Mouse (Mus musculus) c-Kit-positive CD71-negative TER-119-negative erythroid progenitor cells, embryonic 14.5 days (primary cell): ENCODE measurements around the gene Chml.

Experiments
- DNase-seq: peaks from one replicate; pipeline ENCODE4 v3.0.0-alpha.2; 2013; ENCODE audit warnings: low read depth

Gene Chml

DNA sequence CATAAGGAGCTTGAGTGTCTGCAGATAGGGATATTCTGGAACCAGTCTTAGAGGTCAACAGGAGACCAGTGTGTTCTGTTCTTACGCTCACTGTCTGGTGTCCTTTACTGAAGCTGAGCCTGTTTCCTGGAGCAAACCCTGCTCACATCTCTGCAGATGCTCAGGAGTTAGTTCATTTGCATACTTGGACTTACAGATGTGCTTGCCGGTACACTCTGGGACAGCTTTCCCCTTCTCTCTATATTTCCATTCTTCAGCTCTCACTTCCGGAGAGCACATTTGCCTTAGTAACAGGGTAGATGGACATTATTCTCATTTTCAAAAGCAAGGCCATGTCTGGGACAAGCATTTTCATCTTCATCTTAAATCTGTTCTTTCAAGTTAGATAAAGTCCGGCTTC, 44.1 kb downstream of the Chml start:
- no peak for DNase-seq

DNA sequence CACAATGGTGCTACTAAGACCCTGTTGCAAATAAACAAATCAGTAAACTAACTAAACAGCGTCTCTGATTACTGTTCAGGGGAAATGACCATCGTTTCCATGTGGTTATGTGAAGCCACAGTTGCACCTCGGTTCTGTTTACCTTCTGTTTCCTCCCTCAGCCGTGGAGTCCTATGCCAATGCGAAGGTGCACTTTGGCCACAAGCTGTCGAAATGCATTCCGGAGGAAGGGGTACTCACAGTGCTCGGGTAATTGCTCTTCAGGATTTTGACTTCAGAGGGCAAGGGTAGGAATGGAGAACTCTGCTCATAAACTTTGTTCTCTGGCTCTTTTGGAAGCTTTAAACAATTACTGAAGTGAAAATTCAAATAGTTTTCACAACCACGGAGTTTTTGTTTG, 45.7 kb downstream of the Chml start:
- DNase-seq, result no peak

DNA sequence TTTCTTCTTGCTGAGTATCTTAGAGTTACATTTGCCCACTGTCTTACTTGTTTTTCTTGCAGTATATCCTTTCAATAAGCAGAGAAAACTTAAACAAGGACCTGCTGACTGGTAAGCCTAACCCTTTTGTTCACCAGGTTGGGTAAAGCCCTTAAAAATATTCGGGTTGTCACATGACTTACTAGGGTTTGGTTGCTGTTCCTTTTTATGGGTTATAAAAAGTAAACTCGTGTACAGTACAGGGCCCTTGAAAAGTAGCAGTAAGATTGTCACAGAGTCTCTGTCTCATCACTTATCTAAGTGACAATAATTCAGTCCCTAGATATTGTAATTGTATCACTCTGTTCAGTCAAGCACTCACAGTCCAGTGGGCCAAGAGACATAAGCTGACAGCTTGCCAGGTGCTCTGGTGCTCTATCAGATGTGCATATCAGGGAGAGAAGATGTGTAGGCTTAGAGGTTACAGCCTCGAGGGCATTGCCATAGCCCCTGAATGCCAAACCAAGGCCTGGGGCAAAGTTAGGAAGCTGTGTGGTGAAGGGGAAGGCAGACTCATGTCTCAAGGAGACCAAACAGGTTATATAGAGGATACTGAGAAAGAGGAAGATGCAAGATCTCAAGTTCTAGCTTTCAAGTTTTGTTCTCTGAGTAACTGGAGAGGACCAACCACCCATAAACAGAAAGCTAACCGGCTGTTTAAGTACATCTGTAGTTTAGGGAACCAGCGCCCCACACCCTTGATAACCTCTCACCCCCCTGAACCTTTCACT, 49.0 kb downstream of the Chml start:
- DNase-seq, result no peak

DNA sequence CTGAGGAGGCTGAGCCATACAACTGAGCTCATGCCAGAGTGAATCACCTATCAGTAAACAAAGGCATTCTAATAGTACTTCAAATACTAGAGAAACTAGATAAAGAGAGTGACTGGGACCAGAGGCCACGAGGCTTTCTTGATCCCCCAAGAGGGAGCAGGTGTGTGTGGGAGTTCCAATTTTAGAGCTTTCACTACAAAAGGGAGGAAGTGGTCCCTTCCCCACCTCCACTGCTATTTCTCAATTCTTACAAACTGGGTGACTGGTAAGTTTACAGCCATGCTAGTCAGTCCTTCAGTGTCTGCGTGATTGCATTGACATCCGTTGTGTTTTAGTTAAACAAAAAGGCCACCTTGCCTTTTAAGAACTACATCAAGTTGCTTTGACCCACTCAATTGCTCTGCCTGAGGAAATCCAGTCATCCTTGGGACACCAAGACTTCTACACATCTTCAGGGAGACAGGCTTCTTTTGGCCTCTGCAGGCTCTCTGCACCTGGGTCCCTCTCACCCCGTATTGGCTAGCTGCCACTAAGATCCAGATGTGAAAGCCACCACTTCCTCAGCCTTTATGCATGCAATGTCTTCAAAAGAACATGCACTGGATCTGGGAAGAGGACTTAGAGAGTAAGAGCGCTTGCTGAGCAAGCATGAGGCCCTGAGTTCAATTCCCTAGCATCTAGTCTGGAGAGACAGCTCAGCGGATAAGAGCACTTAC, 52.1 kb downstream of the Chml start:
- no peak for DNase-seq

DNA sequence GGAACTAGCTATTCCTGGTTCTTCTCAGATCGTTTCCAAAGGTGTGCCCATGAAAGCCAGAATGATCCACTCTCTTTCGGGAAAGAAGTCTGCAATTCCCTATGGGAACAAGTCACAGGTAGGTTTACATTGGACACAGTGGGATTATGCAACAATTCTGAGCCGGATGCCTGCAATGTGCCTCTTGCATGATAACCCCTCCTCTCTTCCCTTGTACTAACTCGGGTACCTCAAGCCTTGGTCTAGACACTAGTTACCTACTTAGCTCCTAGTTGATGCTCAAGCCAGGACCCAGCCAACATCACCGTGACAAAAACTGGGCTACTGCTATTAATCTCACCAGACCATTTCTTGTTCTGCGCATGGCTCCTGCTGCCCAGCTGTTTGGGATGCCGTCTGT, 53.6 kb downstream of the Chml start:
- no peak for DNase-seq

DNA sequence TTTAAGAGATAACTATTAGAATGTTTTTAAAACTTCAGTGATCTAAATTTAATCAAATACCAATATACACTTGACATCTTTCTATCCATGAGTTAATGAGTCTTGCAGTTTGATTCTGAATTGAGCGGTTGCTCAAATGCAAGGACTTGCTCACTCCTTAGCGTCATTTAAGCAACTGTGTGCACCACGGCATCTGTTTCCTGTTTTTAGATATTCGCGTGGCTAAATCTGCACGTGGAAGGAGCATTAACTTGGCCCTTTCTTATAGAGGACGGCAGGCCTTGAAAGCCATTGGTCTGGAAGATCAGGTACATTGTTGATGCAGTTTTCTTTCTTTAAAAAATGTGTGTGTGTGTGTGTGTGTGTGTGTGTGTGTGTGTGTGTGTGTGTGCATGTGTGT, 55.0 kb downstream of the Chml start:
- DNase-seq, result no peak

DNA sequence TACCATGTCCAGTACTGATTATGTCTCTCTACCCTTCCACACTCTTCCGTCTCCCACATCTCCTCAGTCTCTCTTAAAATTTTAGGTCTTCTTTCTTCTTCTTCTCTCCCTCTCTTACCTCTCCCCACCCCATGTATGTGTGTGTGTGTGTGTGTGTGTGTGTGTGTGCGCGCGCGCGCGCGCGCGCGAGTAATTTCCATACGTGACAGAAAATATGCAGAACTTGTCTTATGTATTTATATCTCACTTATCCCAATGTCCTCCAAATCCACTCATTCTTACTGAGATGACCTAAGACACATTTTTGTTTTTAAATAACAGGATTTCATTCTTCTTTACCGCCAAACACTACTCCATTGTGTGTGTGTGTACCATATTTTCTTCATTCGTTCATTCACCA, 60.2 kb downstream of the Chml start:
- no peak for DNase-seq
